Mouse (Mus musculus) embryo, embryonic 11 days (tissue): ENCODE data around the gene Tmem268.

ENCODE experiments used
- DNase-seq: peaks from one replicate; pipeline ENCODE4 v3.0.0-alpha.2; 2015

Tmem268 gene

GRCm38 (mm10) chr4:63556665-63557064 lies 1.9 kb upstream of the Tmem268 start:
- DNase-seq = no peak

GRCm38 (mm10) chr4:63557124-63558059 lies 1.2 kb upstream of the Tmem268 start:
- DNase-seq = peak; percentile 36

GRCm38 (mm10) chr4:63559127-63559697 lies 631 bp downstream of the Tmem268 start:
- no peak for DNase-seq

DNA sequence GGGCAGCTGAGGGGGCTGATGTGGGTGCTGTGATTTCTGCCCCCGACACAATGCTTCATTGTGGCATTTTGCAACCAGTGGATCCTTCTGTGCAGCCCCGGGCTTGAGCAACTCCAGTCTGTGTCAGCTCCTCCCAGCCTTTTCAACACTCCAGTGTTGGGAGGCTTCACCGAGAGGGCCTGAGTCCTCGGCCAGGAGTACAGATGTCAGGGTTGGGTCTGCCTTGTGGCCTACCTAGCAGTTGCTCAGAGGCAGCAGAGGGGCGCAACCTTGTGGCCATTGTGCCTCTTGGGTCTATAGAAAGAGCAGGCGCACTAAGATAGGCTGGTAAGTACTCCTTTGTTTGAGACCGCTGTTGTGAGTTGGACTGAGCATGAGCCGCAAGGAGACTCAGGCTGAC lies 1.5 kb downstream of the Tmem268 start:
- no peak for DNase-seq

- no peak for DNase-seq
Measured at GRCm38 (mm10) chr4:63561861-63562675, 3.5 kb downstream of the Tmem268 start.

GRCm38 (mm10) chr4:63562742-63563141 lies 4.2 kb downstream of the Tmem268 start:
- no peak for DNase-seq

- no peak for DNase-seq
Measured at GRCm38 (mm10) chr4:63567712-63568390, 9.3 kb downstream of the Tmem268 start.

GRCm38 (mm10) chr4:63569322-63569721 lies 10.7 kb downstream of the Tmem268 start:
- no peak for DNase-seq

DNA sequence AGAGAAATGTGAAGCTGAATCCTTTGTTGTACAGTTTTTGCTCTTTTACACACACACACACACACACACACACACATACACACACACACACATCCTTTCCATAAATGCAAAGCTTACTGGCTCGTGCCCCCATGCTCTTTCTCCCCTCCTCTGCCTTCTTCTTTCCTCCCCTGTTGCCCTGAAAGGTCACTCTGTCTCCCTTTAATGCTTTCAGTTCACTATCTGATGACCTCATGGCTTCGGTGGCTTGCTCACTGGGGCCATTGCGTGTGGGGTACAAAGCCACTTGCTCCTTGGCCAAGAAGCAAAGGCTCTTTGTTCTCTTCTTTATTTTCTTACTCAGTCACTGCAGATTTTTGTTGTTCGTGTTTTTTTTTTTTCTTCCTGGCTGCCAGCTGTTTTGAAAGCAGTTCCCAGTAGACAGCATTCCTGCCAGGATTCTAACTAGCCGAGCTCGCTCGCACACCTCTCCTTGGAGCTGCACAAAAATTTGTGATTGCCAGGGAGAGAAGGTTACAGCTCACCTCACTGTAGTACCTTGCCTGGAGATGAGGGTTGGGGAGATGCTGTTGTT lies 11.7 kb downstream of the Tmem268 start:
- peak; percentile 46 for DNase-seq

DNA sequence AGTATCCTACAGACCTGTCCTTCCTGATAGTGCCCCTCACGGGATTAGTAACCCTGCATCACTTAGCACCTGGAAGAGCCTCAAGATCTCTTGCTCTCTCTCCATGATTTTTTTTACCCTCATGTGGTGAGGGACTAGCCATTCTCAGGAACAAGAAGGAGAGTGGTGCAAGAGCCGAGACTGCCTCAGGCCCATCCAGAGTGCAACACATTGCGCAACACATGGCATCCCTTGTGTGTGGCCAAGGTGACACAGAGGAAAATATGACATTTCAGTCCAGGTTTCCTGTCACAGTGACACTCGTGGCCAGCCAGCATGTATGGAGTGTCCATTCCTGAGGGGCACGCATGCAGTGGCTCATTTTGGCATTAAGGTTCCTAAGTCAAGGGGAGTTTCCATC lies 14.0 kb downstream of the Tmem268 start:
- no peak for DNase-seq

GRCm38 (mm10) chr4:63579649-63580048 lies 21.1 kb downstream of the Tmem268 start:
- DNase-seq = no peak

GRCm38 (mm10) chr4:63580078-63580477 lies 21.5 kb downstream of the Tmem268 start:
- DNase-seq = peak; percentile 71

DNA sequence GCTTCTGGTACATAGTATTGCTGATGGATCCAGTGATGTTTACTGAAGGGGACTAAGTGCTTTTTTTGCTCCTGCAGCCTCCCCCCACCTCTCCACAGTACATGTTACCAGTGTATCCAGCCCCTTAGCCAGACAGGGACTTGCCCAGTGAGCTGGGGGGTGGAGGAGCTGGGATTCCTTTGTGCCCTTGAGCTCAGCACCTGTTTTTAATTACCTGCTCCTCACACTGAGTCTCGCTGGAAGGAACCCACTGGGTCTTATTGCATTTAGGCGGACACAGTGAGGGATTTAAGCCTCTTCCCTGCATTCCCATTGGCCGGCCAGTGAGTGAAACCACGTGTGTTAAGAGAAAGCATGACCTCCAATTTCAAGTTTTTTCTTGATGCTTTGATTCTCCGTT lies 24.0 kb downstream of the Tmem268 start:
- DNase-seq = peak; percentile 87

GRCm38 (mm10) chr4:63585216-63585615 lies 26.6 kb downstream of the Tmem268 start:
- no peak for DNase-seq

GRCm38 (mm10) chr4:63586240-63586639 lies 27.7 kb downstream of the Tmem268 start:
- no peak for DNase-seq

GRCm38 (mm10) chr4:63589987-63590386 lies 31.4 kb downstream of the Tmem268 start:
- DNase-seq = no peak

DNA sequence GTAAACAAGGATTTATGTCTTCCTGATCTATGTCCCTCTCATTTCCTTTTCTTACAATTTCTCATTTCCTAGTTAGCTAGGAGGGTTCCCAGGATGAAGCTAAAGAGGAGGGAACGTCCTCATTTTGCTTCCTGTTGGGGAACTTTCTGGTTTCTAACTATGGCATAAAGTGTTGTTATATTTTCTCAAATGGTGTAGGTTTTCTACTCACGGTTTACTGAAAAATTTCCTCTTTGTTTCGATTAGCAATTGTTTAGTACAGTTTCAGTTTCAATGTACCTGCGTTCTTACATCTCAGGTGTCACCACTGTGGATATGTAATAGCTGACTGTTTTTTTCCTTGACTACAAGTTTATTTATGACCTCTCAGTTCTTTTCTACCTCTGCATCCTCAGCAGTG lies 32.0 kb downstream of the Tmem268 start:
- no peak for DNase-seq

DNA sequence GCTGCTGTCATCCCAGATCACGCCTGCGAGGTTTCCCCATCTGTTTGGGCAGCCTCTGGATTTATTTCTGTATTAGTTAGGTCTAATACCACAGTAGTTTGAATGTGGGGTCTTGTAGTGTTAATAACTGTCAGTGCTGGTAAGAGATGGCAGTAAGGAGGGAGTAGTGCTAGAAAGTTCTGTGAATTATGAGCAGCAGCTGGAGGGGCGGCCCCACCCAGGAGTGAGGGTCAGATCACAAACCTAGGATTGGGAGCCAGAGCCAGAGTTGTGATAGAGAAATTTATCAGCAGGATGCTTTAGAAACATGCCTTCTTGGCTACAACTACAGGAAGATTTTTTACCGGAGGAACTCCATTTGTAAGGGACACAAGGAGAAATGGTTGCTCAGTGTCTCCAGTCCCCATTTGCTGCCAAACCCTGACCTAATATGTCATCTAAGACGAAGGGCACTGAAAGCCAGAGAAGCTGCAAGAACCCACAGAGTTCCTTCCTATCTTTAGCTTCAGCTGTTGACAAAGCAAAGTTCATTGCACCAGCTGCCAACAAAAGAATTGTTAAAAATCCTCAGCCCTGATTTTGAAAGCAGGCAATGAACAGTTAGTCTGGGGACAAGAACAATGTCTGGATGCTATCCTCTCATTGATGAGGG lies 36.0 kb downstream of the Tmem268 start:
- DNase-seq = no peak

DNA sequence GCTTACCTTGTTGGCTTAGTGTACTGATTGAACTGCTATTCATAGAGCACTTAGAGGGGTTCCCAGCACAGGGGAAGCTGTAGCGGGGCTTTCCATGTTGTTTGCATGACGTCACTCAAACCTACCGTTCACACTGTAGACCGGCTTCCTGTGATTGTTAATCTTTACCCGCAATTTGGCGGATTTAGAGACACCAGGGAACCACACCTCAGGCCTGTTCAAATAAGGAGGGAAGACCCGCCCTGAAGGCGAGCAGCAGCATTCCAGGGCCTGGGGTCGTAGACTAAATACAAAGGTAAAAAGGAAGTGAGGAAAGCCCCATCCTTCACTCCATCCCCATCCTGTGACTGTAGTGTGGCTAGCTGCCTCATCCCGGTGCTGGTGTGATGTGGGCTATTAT lies 36.7 kb downstream of the Tmem268 start:
- DNase-seq = no peak

DNA sequence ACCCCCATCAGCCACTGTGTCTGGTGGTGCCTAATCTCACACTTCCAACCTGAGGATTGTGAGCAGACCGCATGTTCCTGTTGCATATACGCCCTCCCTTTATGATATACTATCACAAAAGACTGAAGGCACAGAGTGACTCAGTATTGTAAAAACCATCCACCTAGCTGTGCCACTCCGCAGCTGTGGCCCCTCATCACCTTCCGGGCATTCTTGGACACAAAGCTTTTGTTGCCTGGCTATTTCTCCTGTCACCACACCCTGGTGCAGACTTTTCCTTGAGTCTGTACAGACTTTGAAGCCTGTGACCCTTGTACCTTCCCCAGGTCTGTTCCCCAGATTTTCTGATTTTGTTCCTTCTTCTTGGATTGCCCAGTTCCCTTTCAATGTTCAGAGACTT lies 37.4 kb downstream of the Tmem268 start:
- DNase-seq = no peak

DNA sequence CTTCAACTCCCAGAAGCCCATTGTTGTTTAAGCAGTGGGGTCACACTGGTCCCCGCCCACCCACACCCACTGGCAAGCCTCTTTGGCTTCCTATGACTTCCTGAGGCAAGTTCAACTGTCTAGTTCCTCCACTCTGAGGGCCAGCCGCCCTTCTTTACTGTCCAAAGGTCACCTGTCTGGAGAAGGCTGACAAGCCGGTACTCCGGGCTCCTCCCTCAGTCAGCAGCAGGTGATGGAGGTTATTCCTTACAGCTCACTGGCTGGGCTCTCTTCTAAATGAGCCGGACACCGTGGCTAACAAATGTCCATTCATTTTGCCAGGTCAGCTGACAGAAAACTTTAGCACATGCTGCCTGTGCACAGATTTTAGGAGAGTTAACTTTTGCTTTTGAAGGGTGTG lies 42.2 kb downstream of the Tmem268 start:
- DNase-seq = no peak

GRCm38 (mm10) chr4:63601263-63601662 lies 42.7 kb downstream of the Tmem268 start:
- no peak for DNase-seq
